Mouse (Mus musculus): ENCODE measurements at regions not wholly inside any gene's neighbourhood (a gene's known extent, or its start where the extent isn't known, plus 50 kb on each side); places are given as distances from the start of the nearest gene placed in this dataset.
A peak's percentile ranks its signal among the peaks of the same experiment; 100 is the strongest.

GRCm38 (mm10) chr11:6764186-6764585 lies 73.3 kb downstream of the Gm11983 start:
- peaks cover 1% of the 10 kb centered on the region; the same call in 1 of the 2 replicates for H3K27me3 ChIP-seq
- H3K4me3 ChIP-seq: no peak overlapping the region
- peaks cover 6% of the 10 kb centered on the region for H3K4me1 ChIP-seq (replicated peaks)
- ATAC-seq (ENCODE audit: low FRiP score): no peak
- no peaks in the 10 kb centered on the region for H3K9me3 ChIP-seq
- 98% methylated on average over 3 of the region's 3 CpGs for WGBS
- H3K36me3 ChIP-seq: no peaks in the 10 kb centered on the region
- H3K4me2 ChIP-seq: no peak overlapping the region
- H3K27ac ChIP-seq: no peak overlapping the region
- no peak overlapping the region for H3K9ac ChIP-seq

GRCm38 (mm10) chr11:6763001-6763400 lies 74.5 kb downstream of the Gm11983 start:
- H3K36me3 ChIP-seq: no peaks in the 10 kb centered on the region
- H3K4me2 ChIP-seq: no peak overlapping the region
- no peak overlapping the region for H3K9ac ChIP-seq
- H3K4me1 ChIP-seq (replicated peaks): peaks cover 6% of the 10 kb centered on the region
- H3K27ac ChIP-seq: peak overlapping the region; percentile 62; the same call in 1 of the 2 replicates
- H3K27me3 ChIP-seq: no peaks in the 10 kb centered on the region
- ATAC-seq (ENCODE audit: low FRiP score): no peak
- WGBS: 85% methylated on average over 4 of the region's 4 CpGs
- no peak overlapping the region for H3K4me3 ChIP-seq
- no peaks in the 10 kb centered on the region for H3K9me3 ChIP-seq

- H3K9ac ChIP-seq: no peak overlapping the region
- H3K4me2 ChIP-seq: no peak overlapping the region
- no peaks in the 10 kb centered on the region for H3K9me3 ChIP-seq
- 44% methylated on average over 11 of the region's 11 CpGs for WGBS
- no peaks in the 10 kb centered on the region for H3K27me3 ChIP-seq
- peaks cover 6% of the 10 kb centered on the region for H3K4me1 ChIP-seq (replicated peaks)
- H3K4me3 ChIP-seq: no peak overlapping the region
- ATAC-seq (ENCODE audit: low FRiP score): peak; percentile 70
- H3K27ac ChIP-seq: peak overlapping the region; percentile 62
- H3K36me3 ChIP-seq: no peaks in the 10 kb centered on the region
Observed at GRCm38 (mm10) chr11:6761876-6762628, 75.4 kb downstream of the Gm11983 start.

- H3K9me3 ChIP-seq: no peaks in the 10 kb centered on the region
- WGBS: 83% methylated on average over 4 of the region's 4 CpGs
- peaks cover 6% of the 10 kb centered on the region for H3K4me1 ChIP-seq (replicated peaks)
- H3K4me3 ChIP-seq: no peak overlapping the region
- no peaks in the 10 kb centered on the region for H3K27me3 ChIP-seq
- H3K9ac ChIP-seq: no peak overlapping the region
- no peaks in the 10 kb centered on the region for H3K36me3 ChIP-seq
- no peak for ATAC-seq (ENCODE audit: low FRiP score)
- no peak overlapping the region for H3K27ac ChIP-seq
- H3K4me2 ChIP-seq: no peak overlapping the region
Observed at GRCm38 (mm10) chr11:6759578-6759977, 77.9 kb downstream of the Gm11983 start.

GRCm38 (mm10) chr11:6739439-6739838 lies 81.1 kb downstream of the Ramp3 start:
- ATAC-seq (ENCODE audit: low FRiP score): no peak
- Histone ChIP-seq H3K4me1 (replicated peaks) (no peaks in the 10 kb centered on the region), H3K4me2 (no peak overlapping the region), H3K27ac (no peak overlapping the region), H3K9ac (no peak overlapping the region), H3K36me3 (no peaks in the 10 kb centered on the region), H3K27me3 (no peaks in the 10 kb centered on the region), H3K4me3 (no peak overlapping the region), H3K9me3 (no peaks in the 10 kb centered on the region)
- WGBS: 97% methylated on average over 5 of the region's 5 CpGs

- H3K4me2 ChIP-seq: no peak overlapping the region
- H3K36me3 ChIP-seq: no peaks in the 10 kb centered on the region
- H3K4me3 ChIP-seq: no peak overlapping the region
- no peaks in the 10 kb centered on the region for H3K4me1 ChIP-seq (replicated peaks)
- no peak overlapping the region for H3K27ac ChIP-seq
- ATAC-seq (ENCODE audit: low FRiP score): no peak
- 85% methylated on average over 3 of the region's 3 CpGs for WGBS
- no peaks in the 10 kb centered on the region for H3K9me3 ChIP-seq
- H3K27me3 ChIP-seq: no peaks in the 10 kb centered on the region
- H3K9ac ChIP-seq: no peak overlapping the region
Observed at GRCm38 (mm10) chr11:6738581-6738980, 80.3 kb downstream of the Ramp3 start.

GRCm38 (mm10) chr11:6738163-6738562 lies 79.8 kb downstream of the Ramp3 start:
- no peak for ATAC-seq (ENCODE audit: low FRiP score)
- WGBS: 69% methylated on average over 3 of the region's 3 CpGs
- Histone ChIP-seq H3K9ac (no peak overlapping the region), H3K36me3 (no peaks in the 10 kb centered on the region), H3K4me1 (replicated peaks) (no peaks in the 10 kb centered on the region), H3K4me3 (no peak overlapping the region), H3K4me2 (no peak overlapping the region), H3K27ac (no peak overlapping the region), H3K27me3 (no peaks in the 10 kb centered on the region), H3K9me3 (no peaks in the 10 kb centered on the region)

- H3K27me3 ChIP-seq: no peaks in the 10 kb centered on the region
- no peak for ATAC-seq (ENCODE audit: low FRiP score)
- H3K27ac ChIP-seq: no peak overlapping the region
- 90% methylated on average over 7 of the region's 7 CpGs for WGBS
- H3K36me3 ChIP-seq: no peaks in the 10 kb centered on the region
- H3K4me2 ChIP-seq: no peak overlapping the region
- H3K4me1 ChIP-seq (replicated peaks): no peaks in the 10 kb centered on the region
- H3K9ac ChIP-seq: no peak overlapping the region
- no peak overlapping the region for H3K4me3 ChIP-seq
- no peaks in the 10 kb centered on the region for H3K9me3 ChIP-seq
Observed at GRCm38 (mm10) chr11:6734746-6735430, 76.6 kb downstream of the Ramp3 start.

GRCm38 (mm10) chr11:6731505-6731904 lies 73.2 kb downstream of the Ramp3 start:
- no peak overlapping the region for H3K27ac ChIP-seq

More at GRCm38 (mm10) chr11:6731505-6731904, 73.2 kb downstream of the Ramp3 start:
- no peak overlapping the region for H3K4me2 ChIP-seq
- WGBS: 61% methylated on average over 5 of the region's 5 CpGs
- H3K9me3 ChIP-seq: no peaks in the 10 kb centered on the region
- no peaks in the 10 kb centered on the region for H3K27me3 ChIP-seq
- H3K9ac ChIP-seq: no peak overlapping the region
- no peak overlapping the region for H3K4me3 ChIP-seq
- no peak; the same call in 1 of the 2 replicates for ATAC-seq (ENCODE audit: low FRiP score)
- H3K36me3 ChIP-seq: no peaks in the 10 kb centered on the region
- no peaks in the 10 kb centered on the region for H3K4me1 ChIP-seq (replicated peaks)
